Mouse (Mus musculus) erythroblast, embryonic 14.5 days (primary cell): ENCODE measurements around the gene Smyd3.

ENCODE experiments used
- GATA1 ChIP-seq: IDR thresholded peaks from 2 replicates; pipeline ENCODE4 v1.6.1; 2012; ENCODE audit warnings: low read length, inconsistent platforms, mixed read lengths
- TAL1 ChIP-seq: IDR thresholded peaks from 3 replicates; pipeline ENCODE4 v1.6.1; 2012; ENCODE audit warnings: low read length, inconsistent platforms, mixed read lengths

- TF ChIP-seq GATA1 = no peak
- TF ChIP-seq TAL1 = no peak
Measured at GRCm38 (mm10) chr1:179237989-179238388, 279.9 kb downstream of the Smyd3 start.
